Mouse (Mus musculus): ENCODE results near the gene Itprip. TPM values are rescaled to one million over a fixed set of nuclear protein-coding genes. Genes with fewer than 3 reads are reported as not detected.
A peak's percentile ranks its signal among the peaks of the same experiment; 100 is the strongest.

Gene Itprip
- polyA plus RNA-seq, 1 experiment from 2014 or later, result 20.0 TPM

DNA sequence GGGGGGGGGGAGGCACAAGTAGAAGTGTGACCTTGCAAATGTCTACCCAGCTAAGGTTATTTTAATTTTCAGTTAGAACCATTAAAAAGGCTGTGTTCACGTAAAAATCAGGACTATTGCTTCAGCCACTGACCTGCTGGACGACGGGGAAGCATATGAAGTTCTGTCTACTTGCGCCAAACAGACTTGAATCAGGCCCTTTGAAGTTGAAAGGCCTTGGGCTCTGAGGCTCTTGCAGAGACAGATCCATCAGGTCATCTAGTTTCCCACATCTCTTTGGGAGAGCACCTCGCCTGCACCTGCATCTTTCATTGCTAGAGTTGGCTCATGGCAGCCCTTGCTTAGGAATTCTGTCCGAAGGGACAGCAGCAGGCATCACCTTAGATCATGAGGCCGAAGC, 5.8 kb downstream of the Itprip start:
- Histone ChIP-seq H3K4me2 (replicated peaks) (no peak overlapping the region), H3K4me3 (no peak overlapping the region), H3K9ac (no peak overlapping the region), H3K9me3 (no peaks in the 10 kb centered on the region), H3K36me3 (peaks cover 8% of the 10 kb centered on the region; the same call in 1 of the 2 replicates), H3K27ac (no peak overlapping the region), H3K4me1 (peaks cover 44% of the 10 kb centered on the region), H3K27me3 (no peaks in the 10 kb centered on the region)
- WGBS, result 85% methylated on average over 7 of the region's 7 CpGs
- no peak for ATAC-seq (ENCODE audit: insufficient number of reproducible peaks, insufficient read depth, low FRiP score, low TSS enrichment)

DNA sequence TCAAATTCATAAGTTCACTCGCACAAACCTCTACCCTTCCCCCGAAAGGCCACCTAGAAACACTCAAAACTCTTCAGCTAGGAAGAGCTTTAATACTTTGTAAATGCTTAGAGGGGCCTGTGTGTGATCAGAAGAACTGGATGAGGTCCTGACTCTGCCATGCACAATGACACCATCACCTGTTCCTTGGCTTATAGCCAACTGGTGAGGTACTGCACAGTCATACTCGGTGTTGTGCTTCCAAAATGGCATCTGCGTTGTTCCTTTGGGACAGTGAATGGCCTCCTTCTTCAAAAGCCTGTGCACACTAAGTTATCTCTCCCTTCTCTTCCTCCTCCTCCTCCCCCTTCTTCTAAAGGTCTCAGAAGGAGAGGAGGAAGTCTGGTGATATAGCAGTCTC, 8.3 kb downstream of the Itprip start:
- WGBS, result 90% methylated on average over 4 of the region's 4 CpGs
- Histone ChIP-seq H3K9ac (no peak overlapping the region), H3K36me3 (peaks cover 8% of the 10 kb centered on the region; the same call in 1 of the 2 replicates), H3K27me3 (no peaks in the 10 kb centered on the region), H3K9me3 (no peaks in the 10 kb centered on the region), H3K27ac (no peak overlapping the region), H3K4me3 (no peak overlapping the region), H3K4me2 (replicated peaks) (no peak overlapping the region), H3K4me1 (peaks cover 31% of the 10 kb centered on the region)
- no peak for ATAC-seq (ENCODE audit: insufficient number of reproducible peaks, insufficient read depth, low FRiP score, low TSS enrichment)

DNA sequence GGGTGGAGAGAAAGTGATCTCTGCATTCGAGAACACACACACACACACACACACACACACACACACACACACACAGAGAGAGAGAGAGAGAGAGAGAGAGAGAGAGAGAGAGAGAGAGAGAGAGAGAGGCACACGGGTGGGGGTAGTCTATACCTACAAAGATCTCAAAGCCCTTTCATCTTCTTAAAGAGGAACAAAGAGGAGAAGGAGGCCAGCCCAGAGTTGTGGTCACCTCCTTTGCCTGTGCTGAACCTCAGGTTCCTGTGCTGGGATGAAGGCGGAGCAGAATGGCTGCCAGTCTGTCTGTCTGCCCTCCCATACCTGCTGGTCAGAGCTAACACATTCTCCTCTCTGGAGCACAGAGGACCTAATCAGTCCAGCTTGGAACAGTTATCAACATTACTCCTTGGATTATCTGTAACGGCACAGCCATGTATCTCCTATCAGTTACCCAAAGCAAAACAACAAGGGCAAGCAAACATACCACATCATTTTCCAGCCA, 8.9 kb downstream of the Itprip start:
- Histone ChIP-seq H3K4me3 (peak overlapping the region; percentile 35), H3K4me1 (peaks cover 31% of the 10 kb centered on the region)

DNA sequence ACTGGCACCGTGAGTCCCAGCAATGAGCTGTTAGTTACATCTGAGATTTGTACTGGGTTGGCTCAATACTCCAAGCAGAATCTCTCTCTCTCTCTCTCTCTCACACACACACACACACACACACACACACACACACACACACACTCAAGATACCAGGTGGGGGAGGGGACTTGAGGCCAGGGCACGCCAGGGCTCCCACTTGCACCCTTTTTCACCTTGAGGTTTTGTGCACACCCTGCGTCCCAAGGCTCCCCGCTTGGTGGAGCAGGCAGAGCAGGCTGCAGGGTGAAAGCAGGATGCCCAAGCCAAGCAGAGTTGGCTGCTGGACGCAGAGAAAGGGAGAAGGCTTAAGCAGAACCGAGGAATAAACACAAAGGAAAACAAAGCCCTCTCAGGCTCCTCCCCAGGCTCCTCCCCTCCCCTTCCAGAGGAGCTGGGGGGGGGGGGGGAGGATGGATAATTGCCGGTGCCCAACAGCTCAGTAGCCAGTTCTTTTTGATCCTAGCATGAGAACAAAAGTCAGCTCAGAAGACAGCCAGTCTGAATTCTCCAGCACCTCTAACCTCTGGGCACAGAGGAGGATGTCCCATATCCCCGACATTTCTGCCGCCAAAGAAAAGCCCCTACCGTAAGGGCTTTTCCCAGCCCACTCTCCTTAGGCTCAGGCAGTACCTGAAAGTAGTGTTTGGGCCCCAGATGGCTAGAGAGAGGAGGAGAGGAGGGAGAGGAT, 9.5 kb downstream of the Itprip start:
- 3% methylated on average over 8 of the region's 10 CpGs for WGBS
- peak; percentile 42; the same call in 1 of the 2 replicates for ATAC-seq (ENCODE audit: insufficient number of reproducible peaks, insufficient read depth, low FRiP score, low TSS enrichment)
- H3K4me2 ChIP-seq (replicated peaks), result peak overlapping the region; percentile 59

More for the DNA sequence above, 8.9 kb downstream of the Itprip start:
- peaks cover 8% of the 10 kb centered on the region; the same call in 1 of the 2 replicates for H3K36me3 ChIP-seq
- peak overlapping the region; percentile 59 for H3K4me2 ChIP-seq (replicated peaks)
- no peaks in the 10 kb centered on the region for H3K9me3 ChIP-seq
- 33% methylated on average over 4 of the region's 4 CpGs for WGBS
- H3K27me3 ChIP-seq, result no peaks in the 10 kb centered on the region
- no peak for ATAC-seq (ENCODE audit: insufficient number of reproducible peaks, insufficient read depth, low FRiP score, low TSS enrichment)
- peak overlapping the region; percentile 92 for H3K27ac ChIP-seq
- H3K9ac ChIP-seq, result peak overlapping the region; percentile 57; the same call in 1 of the 2 replicates

DNA sequence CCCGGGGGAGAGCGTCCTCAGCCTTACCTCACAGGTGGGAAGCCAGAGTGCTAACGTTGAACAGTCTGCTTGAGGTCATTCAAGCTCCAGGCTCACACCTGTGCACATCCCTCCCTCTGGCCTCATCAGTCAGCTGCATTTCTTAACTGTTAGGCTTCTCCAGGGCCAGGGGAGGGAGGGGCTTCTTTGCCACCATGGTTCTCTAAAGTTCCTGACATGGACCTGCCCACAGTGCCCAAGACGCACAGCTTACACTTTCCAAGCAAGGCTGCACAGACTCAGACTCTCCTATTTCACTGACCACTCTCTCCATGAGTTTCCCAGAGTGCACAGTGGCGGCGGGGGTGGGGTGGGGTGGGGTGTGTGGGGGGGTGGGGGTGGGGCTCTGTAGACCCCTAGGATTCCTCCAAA, 10.1 kb downstream of the Itprip start:
- peak; percentile 48; the same call in 1 of the 2 replicates for ATAC-seq (ENCODE audit: insufficient number of reproducible peaks, insufficient read depth, low FRiP score, low TSS enrichment)
- peak overlapping the region; percentile 57 for H3K9ac ChIP-seq
- peaks cover 8% of the 10 kb centered on the region; the same call in 1 of the 2 replicates for H3K36me3 ChIP-seq
- H3K4me3 ChIP-seq, result peak overlapping the region; percentile 35
- peaks cover 31% of the 10 kb centered on the region for H3K4me1 ChIP-seq
- peak overlapping the region; percentile 59 for H3K4me2 ChIP-seq (replicated peaks)
- H3K27ac ChIP-seq, result peak overlapping the region; percentile 92
- H3K9me3 ChIP-seq, result no peaks in the 10 kb centered on the region
- no peaks in the 10 kb centered on the region for H3K27me3 ChIP-seq
- 18% methylated on average over 6 of the region's 6 CpGs for WGBS

More for the DNA sequence above, 9.5 kb downstream of the Itprip start:
- Histone ChIP-seq H3K27ac (peak overlapping the region; percentile 92), H3K9me3 (no peaks in the 10 kb centered on the region), H3K4me1 (peaks cover 31% of the 10 kb centered on the region), H3K36me3 (peaks cover 8% of the 10 kb centered on the region; the same call in 1 of the 2 replicates), H3K4me3 (peak overlapping the region; percentile 35), H3K9ac (peak overlapping the region; percentile 57), H3K27me3 (no peaks in the 10 kb centered on the region)

DNA sequence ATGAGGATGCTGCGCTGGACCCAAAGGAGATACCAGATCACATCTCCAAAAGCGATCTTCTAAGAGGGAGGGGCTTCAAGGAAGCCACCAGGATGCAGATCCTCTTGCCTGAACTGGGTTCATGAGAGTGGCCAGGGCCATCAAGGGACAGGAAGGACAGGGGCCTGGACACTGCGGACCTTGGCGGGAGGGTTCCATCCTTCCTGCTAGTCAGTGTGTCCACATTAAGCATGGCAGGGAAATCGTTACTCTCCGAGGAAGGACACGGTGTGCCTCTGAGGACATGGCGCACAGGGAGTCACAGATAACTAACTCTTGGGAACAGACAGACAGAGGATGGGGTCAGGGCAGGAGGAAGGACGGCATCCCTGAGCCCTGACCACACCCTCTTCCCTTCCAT, 11.5 kb downstream of the Itprip start:
- 92% methylated on average over 9 of the region's 9 CpGs for WGBS
- peaks cover 44% of the 10 kb centered on the region for H3K4me1 ChIP-seq

DNA sequence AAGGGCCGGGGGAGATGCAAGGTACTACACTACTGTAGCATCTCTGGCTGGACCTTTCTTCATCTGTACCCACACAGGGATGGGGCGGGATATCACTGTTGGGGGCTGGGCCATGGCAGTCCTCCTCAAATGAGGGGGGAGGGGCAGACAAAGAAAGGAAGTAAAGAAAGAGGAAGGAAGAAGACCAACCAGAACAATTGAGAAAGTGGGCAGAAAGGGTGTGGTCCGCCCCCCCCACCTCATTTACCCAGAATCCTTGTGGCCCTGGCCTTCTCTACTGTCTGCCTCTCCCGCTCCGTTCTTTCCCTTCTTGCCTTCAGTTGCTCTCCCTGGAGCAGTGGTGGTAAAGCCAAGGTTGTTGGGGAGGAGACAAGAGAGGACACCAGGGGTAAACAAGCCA, 13.5 kb downstream of the Itprip start:
- no peaks in the 10 kb centered on the region for H3K36me3 ChIP-seq
- H3K27ac ChIP-seq, result no peak overlapping the region
- no peak overlapping the region for H3K4me3 ChIP-seq
- H3K4me1 ChIP-seq, result peaks cover 50% of the 10 kb centered on the region
- H3K9me3 ChIP-seq, result no peaks in the 10 kb centered on the region
- no peak for ATAC-seq (ENCODE audit: insufficient number of reproducible peaks, insufficient read depth, low FRiP score, low TSS enrichment)
- 91% methylated on average over 5 of the region's 5 CpGs for WGBS
- H3K9ac ChIP-seq, result no peak overlapping the region
- no peak overlapping the region for H3K4me2 ChIP-seq (replicated peaks)
- no peaks in the 10 kb centered on the region for H3K27me3 ChIP-seq

More for the DNA sequence above, 11.5 kb downstream of the Itprip start:
- H3K9me3 ChIP-seq, result no peaks in the 10 kb centered on the region
- H3K4me2 ChIP-seq (replicated peaks), result no peak overlapping the region
- no peak overlapping the region for H3K9ac ChIP-seq
- peaks cover 8% of the 10 kb centered on the region; the same call in 1 of the 2 replicates for H3K36me3 ChIP-seq
- H3K27ac ChIP-seq, result no peak overlapping the region
- no peak for ATAC-seq (ENCODE audit: insufficient number of reproducible peaks, insufficient read depth, low FRiP score, low TSS enrichment)
- no peak overlapping the region for H3K4me3 ChIP-seq
- no peaks in the 10 kb centered on the region for H3K27me3 ChIP-seq

DNA sequence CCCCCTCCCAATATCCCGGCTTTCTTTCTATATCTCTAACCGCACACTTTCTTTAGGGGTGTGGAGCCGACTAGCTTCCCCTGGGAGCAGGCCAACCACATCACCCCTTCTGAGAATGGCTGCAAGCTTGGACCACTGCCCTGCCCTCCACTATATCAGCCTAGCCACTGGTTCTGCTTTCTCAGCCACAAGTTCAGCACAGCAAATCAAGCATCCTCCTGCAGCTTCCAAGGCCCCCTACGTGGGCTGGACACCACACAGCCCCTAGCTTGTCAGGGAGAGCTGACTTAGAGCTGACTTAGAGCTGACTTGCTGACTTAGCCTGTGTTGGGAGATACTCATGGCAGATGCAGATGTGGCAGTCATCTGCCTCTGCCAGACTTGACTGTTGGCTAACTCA, 14.0 kb downstream of the Itprip start:
- H3K4me3 ChIP-seq, result no peak overlapping the region
- no peak overlapping the region for H3K4me2 ChIP-seq (replicated peaks)
- WGBS, result 90% methylated on average over 4 of the region's 4 CpGs
- H3K4me1 ChIP-seq, result peaks cover 45% of the 10 kb centered on the region
- no peak overlapping the region for H3K9ac ChIP-seq
- ATAC-seq (ENCODE audit: insufficient number of reproducible peaks, insufficient read depth, low FRiP score, low TSS enrichment), result no peak
- no peak overlapping the region for H3K27ac ChIP-seq
- no peaks in the 10 kb centered on the region for H3K9me3 ChIP-seq
- H3K27me3 ChIP-seq, result no peaks in the 10 kb centered on the region
- no peaks in the 10 kb centered on the region for H3K36me3 ChIP-seq

DNA sequence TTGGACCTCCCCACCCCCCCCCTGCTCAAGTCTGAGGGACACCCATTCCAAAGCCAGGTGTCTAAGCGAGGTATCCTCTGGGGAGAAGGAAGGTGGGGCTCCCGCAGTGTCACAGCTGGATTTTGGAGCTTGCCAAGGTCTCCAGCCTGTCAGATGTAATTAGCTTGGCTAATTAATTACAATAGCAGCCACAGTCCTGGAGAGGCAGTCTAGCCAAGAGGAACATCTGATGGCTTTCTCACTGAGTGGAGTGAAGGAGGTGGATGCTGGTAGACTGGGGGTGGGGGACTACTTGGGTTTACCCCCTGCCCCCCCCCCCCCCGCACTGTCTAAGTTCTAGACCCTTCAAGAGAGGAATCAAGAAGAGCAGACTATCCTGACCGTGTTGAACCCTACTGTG, 15.4 kb downstream of the Itprip start:
- H3K27me3 ChIP-seq, result no peaks in the 10 kb centered on the region
- no peak for ATAC-seq (ENCODE audit: insufficient number of reproducible peaks, insufficient read depth, low FRiP score, low TSS enrichment)
- H3K4me2 ChIP-seq (replicated peaks), result no peak overlapping the region
- H3K9ac ChIP-seq, result no peak overlapping the region
- H3K4me1 ChIP-seq, result peaks cover 31% of the 10 kb centered on the region
- no peaks in the 10 kb centered on the region for H3K36me3 ChIP-seq
- no peaks in the 10 kb centered on the region for H3K9me3 ChIP-seq
- H3K4me3 ChIP-seq, result no peak overlapping the region
- H3K27ac ChIP-seq, result no peak overlapping the region
- 42% methylated on average over 4 of the region's 4 CpGs for WGBS

DNA sequence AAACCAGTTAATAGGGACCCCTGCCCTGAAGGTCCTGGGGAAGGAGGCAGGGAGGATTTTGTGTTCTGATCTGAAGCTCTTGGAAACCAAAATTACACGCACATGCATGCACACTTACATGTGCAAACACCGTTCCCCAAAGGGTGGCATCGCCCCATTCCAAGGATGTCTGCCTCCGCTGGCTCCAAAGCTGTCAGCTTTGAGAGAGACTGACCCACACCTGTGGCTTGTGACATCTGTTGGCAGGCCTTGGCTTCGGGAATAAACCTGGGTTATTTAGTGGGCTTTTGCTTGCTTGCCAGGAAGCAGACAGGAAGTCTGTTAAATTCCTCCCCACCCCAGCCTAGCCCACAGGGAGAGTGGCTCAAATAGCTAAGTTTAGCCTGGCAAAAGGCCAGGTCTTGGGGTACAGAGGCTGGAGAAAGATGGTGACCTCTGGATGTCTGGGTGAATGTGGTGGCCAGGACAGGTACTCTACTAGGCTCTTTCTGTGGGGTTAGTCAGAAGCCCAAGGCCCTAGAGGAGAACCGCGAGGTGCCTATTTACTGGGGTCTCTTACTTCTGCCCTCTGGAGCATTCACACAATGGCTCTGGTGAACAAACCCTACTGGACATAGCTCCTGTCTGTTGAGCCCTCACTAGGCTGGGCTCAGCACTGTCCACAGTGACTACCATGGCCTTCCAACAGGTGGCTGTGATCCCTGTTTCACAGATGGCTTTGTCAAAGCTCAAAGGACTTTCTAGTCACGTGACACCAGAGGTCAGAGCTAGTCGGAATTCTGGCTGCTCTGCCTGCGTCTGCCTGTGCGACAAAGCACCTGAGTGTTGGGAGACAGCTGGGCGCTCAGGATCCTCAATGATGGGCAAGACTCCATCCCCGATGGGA, 16.5 kb downstream of the Itprip start:
- WGBS, result 57% methylated on average over 13 of the region's 13 CpGs
- Histone ChIP-seq H3K9me3 (no peaks in the 10 kb centered on the region), H3K27me3 (no peaks in the 10 kb centered on the region), H3K4me1 (peaks cover 25% of the 10 kb centered on the region), H3K4me3 (no peak overlapping the region), H3K36me3 (peaks cover 6% of the 10 kb centered on the region), H3K9ac (no peak overlapping the region), H3K4me2 (replicated peaks) (no peak overlapping the region), H3K27ac (peak overlapping the region; percentile 50)
- no peak for ATAC-seq (ENCODE audit: insufficient number of reproducible peaks, insufficient read depth, low FRiP score, low TSS enrichment)

DNA sequence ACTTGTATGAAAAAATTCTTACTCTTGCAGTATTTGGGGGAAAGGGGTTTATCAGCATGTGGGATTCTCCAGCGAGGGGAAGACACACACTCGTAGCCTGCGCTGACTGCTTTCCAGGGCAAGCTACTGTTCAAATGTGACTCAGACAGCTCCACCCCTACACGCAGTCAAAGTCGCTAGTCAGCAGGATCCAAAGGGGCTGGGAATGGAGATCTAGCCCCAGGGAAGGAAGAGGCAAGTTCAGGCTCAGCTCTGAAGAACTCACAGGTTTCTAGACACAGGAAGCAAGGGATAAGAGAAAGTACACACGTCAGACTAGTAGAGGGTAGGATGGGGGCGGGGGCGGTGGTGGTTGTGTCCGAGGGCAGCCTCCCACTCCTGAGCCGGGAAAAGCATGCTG, 18.5 kb downstream of the Itprip start:
- Histone ChIP-seq H3K4me2 (replicated peaks) (no peak overlapping the region), H3K9ac (no peak overlapping the region), H3K27me3 (no peaks in the 10 kb centered on the region), H3K4me1 (peaks cover 25% of the 10 kb centered on the region), H3K36me3 (peaks cover 26% of the 10 kb centered on the region), H3K27ac (no peak overlapping the region), H3K4me3 (no peak overlapping the region), H3K9me3 (no peaks in the 10 kb centered on the region)
- 76% methylated on average over 10 of the region's 10 CpGs for WGBS
- ATAC-seq (ENCODE audit: insufficient number of reproducible peaks, insufficient read depth, low FRiP score, low TSS enrichment), result no peak
